Comparison of ENCODE assay signal across 12 mouse cellular contexts in the genomic region with DNA sequence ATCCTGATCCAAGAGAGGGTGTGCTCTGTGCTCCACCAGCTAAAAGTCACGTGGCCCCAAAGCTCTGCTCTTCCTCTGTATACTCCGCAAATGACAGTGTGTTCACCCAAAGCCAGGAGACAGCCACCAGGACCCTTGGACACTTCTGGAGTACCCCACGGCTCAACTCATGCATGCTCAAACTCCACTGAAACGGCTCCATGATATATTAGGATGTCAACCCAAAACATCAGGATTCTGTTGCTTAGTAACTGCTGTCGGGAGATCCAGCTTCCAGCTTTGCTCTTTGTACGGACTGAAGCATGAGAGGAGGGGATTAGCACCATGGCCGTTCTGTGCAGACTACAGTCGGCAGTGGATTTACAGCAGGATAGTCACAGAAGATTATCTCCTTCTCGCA.
DNase-seq lines count a peak whose midpoint lies in the region; ATAC-seq and TF ChIP-seq lines count a peak whose summit lies in the region.
"Had no signal": no experiment of that assay in that cellular context is flagged by ENCODE, and none has a peak within 500 bp of the region (broad histone marks: within the 10 kb centered on the region; RNA-seq: fewer than 3 reads in every experiment).

No protein-coding gene starts in this region.

- no peak overlapping the region; the same call in 1 of the 2 replicates for H3K4me2 ChIP-seq in hindbrain, embryonic 16.5 days (ENCODE audit: low read length)
- H3K4me2 ChIP-seq in midbrain, postnatal 0 days (ENCODE audit: low read depth, low read length, poor library complexity, severe bottlenecking), result 0 out of 2 replicates have a peak overlapping the region, but pooled peaks have one; percentile 18
- H3K4me2 ChIP-seq in kidney, embryonic 14.5 days (replicated peaks; ENCODE audit: low read depth, low read length), result no peak overlapping the region
- H3K4me2 ChIP-seq: limb, embryonic 15.5 days had no signal

- H3K27ac ChIP-seq in layer of hippocampus, adult 2 months, result 0 out of 2 replicates have a peak overlapping the region, but pooled peaks have one; percentile 5
- no peak overlapping the region for H3K27ac ChIP-seq in hindbrain, embryonic 16.5 days (ENCODE audit: low read depth, low read length)
- peak overlapping the region; percentile 21; the same call in 1 of the 2 replicates for H3K27ac ChIP-seq in midbrain, postnatal 0 days (ENCODE audit: low read depth, low read length)
- H3K27ac ChIP-seq in cerebellum, adult 2 months (ENCODE audit: insufficient read depth, low read length), result no peak overlapping the region
- no peak overlapping the region for H3K27ac ChIP-seq in kidney, embryonic 14.5 days (ENCODE audit: low read depth, low read length)
- H3K27ac ChIP-seq: limb, embryonic 15.5 days had no signal

- no peak overlapping the region for H3K9ac ChIP-seq in hindbrain, embryonic 16.5 days (ENCODE audit: low read depth, low read length)
- no peak overlapping the region for H3K9ac ChIP-seq in midbrain, postnatal 0 days (replicated peaks; ENCODE audit: low read length, poor library complexity, severe bottlenecking)
- H3K9ac ChIP-seq in kidney, embryonic 14.5 days (ENCODE audit: low read depth, low read length), result no peak overlapping the region
- H3K9ac ChIP-seq: limb, embryonic 15.5 days had no signal

- ATAC-seq in hindbrain, embryonic 16.5 days, result peak; percentile 52
- peak; percentile 60; the same call in 1 of the 2 replicates for ATAC-seq in midbrain, postnatal 0 days (ENCODE audit: low FRiP score)
- ATAC-seq in kidney, embryonic 14.5 days (ENCODE audit: low FRiP score, low TSS enrichment), result no peak
- ATAC-seq: CD4-positive, CD25-positive, alpha-beta regulatory T cell, adult 4 months; intestine, embryonic 16.5 days had no signal

- 31% methylated on average over 9 of the region's 9 CpGs for WGBS in hindbrain, embryonic 16.5 days
- WGBS in midbrain, postnatal 0 days, result 14% methylated on average over 9 of the region's 9 CpGs
- 49% methylated on average over 9 of the region's 9 CpGs for WGBS in cerebellum, adult 2 months
- WGBS in kidney, embryonic 14.5 days, result 58% methylated on average over 9 of the region's 9 CpGs

- TF ChIP-seq CTCF in layer of hippocampus, adult 2 months (conservative IDR thresholded peaks at IDR 0.05), result no peak
- no peak for TF ChIP-seq CTCF in midbrain, postnatal 0 days (IDR thresholded peaks at IDR 0.05)
- no peak for TF ChIP-seq CTCF in cerebellum, adult 2 months (IDR thresholded peaks at IDR 0.05; ENCODE audit: borderline replicate concordance, insufficient read depth, low read depth, low read length)

- H3K36me3 ChIP-seq in hindbrain, embryonic 16.5 days (ENCODE audit: control insufficient read depth, insufficient read depth, low read length), result peaks cover 15% of the 10 kb centered on the region
- peaks cover 18% of the 10 kb centered on the region for H3K36me3 ChIP-seq in midbrain, postnatal 0 days (ENCODE audit: insufficient read depth, low read length)
- peaks cover 11% of the 10 kb centered on the region for H3K36me3 ChIP-seq in kidney, embryonic 14.5 days (ENCODE audit: control insufficient read depth, insufficient read depth, low read length)

- H3K9me3 ChIP-seq in hindbrain, embryonic 16.5 days (ENCODE audit: control insufficient read depth, low read length), result no peaks in the 10 kb centered on the region
- H3K9me3 ChIP-seq in midbrain, postnatal 0 days (ENCODE audit: low read length), result no peaks in the 10 kb centered on the region
- no peaks in the 10 kb centered on the region for H3K9me3 ChIP-seq in kidney, embryonic 14.5 days (ENCODE audit: control insufficient read depth, low read length)
- H3K9me3 ChIP-seq: limb, embryonic 15.5 days had no signal

- no peak overlapping the region for H3K4me3 ChIP-seq in layer of hippocampus, adult 2 months
- no peak overlapping the region for H3K4me3 ChIP-seq in hindbrain, embryonic 16.5 days (ENCODE audit: low read length)
- no peak overlapping the region for H3K4me3 ChIP-seq in midbrain, postnatal 0 days (ENCODE audit: low read depth, low read length)
- no peak overlapping the region for H3K4me3 ChIP-seq in cerebellum, adult 2 months (replicated peaks; ENCODE audit: insufficient read depth, low read depth, low read length)
- H3K4me3 ChIP-seq in kidney, embryonic 14.5 days (ENCODE audit: low read length), result no peak overlapping the region
- H3K4me3 ChIP-seq: limb, embryonic 15.5 days had no signal

- H3K27me3 ChIP-seq in hindbrain, embryonic 16.5 days (replicated peaks; ENCODE audit: control insufficient read depth, insufficient read depth, low read length), result no peaks in the 10 kb centered on the region
- no peaks in the 10 kb centered on the region for H3K27me3 ChIP-seq in midbrain, postnatal 0 days (ENCODE audit: insufficient read depth, low read length)
- no peaks in the 10 kb centered on the region for H3K27me3 ChIP-seq in cerebellum, adult 2 months (ENCODE audit: control insufficient read depth, insufficient read depth, low read length)
- H3K27me3 ChIP-seq in kidney, embryonic 14.5 days (ENCODE audit: control insufficient read depth, insufficient read depth, low read length), result no peaks in the 10 kb centered on the region
- H3K27me3 ChIP-seq: limb, embryonic 15.5 days had no signal

- H3K4me1 ChIP-seq in hindbrain, embryonic 16.5 days (ENCODE audit: control insufficient read depth, insufficient read depth, low read depth, low read length), result peaks cover 10% of the 10 kb centered on the region
- peaks cover 11% of the 10 kb centered on the region for H3K4me1 ChIP-seq in midbrain, postnatal 0 days (ENCODE audit: insufficient read depth, low read length)
- H3K4me1 ChIP-seq in cerebellum, adult 2 months (ENCODE audit: control insufficient read depth, insufficient read depth, low read length), result no peaks in the 10 kb centered on the region
- H3K4me1 ChIP-seq in kidney, embryonic 14.5 days (ENCODE audit: control insufficient read depth, insufficient read depth, low read length), result no peaks in the 10 kb centered on the region
- H3K4me1 ChIP-seq: limb, embryonic 15.5 days had no signal

- no peak for TF ChIP-seq POLR2A in cerebellum, adult 2 months (IDR thresholded peaks at IDR 0.05; ENCODE audit: borderline replicate concordance, insufficient read depth, low read length)

- no peak for DNase-seq in layer of hippocampus, adult 2 months (ENCODE audit: low spot score in 2 of 2)
- no peak for DNase-seq in layer of hippocampus, adult 9-10 months (ENCODE audit: low spot score)
- peak; percentile 63 for DNase-seq in midbrain, postnatal 0 days (ENCODE audit: low spot score)
- no peak for DNase-seq in right cerebral cortex, postnatal 25 days
- no peak for DNase-seq in cerebellum, adult 2 months
- DNase-seq: adrenal gland, postnatal 36 days; lung, adult 2 months had no signal

Comparison
In these comparisons a context has a peak if more than half of its experiments do, and no peak if none do; other contexts are left out.
1. H3K27ac ChIP-seq: peak in layer of hippocampus, adult 2 months (single experiment) and midbrain, postnatal 0 days (single experiment); none in hindbrain, embryonic 16.5 days (single experiment), cerebellum, adult 2 months (single experiment) and kidney, embryonic 14.5 days (single experiment).